Mouse (Mus musculus) cerebellum, adult 11-12 months (tissue): ENCODE measurements around the gene Tnnt3.

Source experiments
- DNase-seq: peaks from one replicate; pipeline ENCODE4 v3.0.0; 2022

The Tnnt3 gene

GRCm38 (mm10) chr7:142545967-142546366 is 47.3 kb downstream of the Tnnt3 start:
- DNase-seq: no peak

DNA sequence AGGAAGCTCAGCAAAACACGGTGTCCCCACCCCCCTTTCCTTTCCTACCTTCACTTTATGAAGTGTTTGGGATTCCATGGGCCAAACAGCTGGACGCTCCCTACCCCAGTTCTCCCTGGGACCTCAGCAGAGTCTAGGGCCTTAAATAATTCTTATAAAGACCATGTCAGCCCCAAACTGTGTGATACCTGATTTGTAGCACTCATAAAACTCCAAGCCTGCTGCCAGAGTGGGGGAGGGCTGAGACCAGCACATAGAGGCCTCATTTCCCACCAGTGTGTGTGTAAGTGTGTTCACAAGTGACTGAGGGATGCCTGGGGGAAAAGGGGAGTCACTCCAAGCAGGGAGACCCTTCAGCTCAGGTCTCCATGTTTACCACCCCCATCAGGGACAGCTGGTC is 49.2 kb downstream of the Tnnt3 start:
- DNase-seq: peak; percentile 15

DNA sequence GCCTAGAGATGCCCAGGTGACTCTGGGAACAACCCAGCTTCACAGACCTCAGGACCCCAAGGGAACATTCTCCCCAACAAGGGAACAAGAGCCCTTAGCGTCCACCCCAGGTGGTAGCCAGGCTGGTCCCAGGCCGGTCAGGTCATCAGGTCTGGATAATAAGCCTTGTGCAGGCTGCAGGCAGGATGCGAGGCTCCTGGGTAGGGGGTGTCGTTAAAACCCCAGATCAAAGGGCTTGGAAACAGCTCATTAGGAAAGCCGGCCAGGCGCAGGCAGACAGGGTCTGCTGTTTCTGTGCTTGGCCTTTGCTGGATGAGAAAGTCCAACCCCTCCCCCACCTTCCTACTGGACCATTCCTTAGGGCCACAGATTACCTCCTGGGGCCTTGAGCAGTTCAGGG is 50.1 kb downstream of the Tnnt3 start:
- no peak for DNase-seq

DNA sequence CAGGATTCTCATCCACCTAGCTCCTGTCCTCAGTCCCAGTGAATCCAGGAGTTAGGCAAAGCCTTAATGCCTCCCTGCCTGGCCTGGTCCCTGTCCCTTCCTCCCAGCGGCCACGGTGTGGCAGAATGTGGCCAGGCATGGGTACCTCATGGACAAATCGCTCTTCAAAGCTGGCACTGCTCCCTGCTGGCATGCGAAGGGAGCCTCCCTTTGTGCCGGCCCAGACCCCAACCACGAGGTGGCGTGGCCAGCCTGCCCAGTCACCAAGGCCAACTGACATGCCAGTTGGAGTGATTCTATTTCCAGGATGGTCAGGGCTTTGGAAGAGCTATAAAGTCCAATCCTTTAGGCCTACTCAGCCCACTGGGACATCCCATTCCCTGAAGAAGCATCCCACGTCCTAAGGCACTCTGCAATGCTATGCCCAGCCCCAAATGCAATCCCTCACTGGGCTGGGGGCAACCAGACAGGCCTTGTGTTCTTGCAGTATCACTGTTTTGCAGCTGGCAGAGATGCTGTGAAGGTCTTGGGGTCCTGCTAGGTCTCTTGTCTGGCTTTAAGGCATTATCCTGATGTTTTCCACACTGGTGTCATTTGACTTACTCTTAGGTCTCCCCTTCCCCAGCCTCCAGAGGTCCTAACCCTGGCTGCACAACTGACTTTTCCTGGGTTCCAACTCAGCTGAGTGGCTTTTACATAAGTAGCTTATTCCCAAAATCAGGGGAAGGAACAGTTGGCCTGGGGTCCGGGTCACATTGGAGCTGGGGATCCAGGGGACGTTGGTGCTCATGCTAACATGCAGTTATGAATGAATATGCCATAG is 51.5 kb downstream of the Tnnt3 start:
- DNase-seq: peak; percentile 91

- no peak for DNase-seq
Measured at GRCm38 (mm10) chr7:142550935-142551373, 52.3 kb downstream of the Tnnt3 start.

- DNase-seq: no peak
Measured at GRCm38 (mm10) chr7:142551691-142552090, 53.1 kb downstream of the Tnnt3 start.

- no peak for DNase-seq
Measured at GRCm38 (mm10) chr7:142552591-142553416, 54.2 kb downstream of the Tnnt3 start.

GRCm38 (mm10) chr7:142553417-142554335 is 55.0 kb downstream of the Tnnt3 start:
- no peak for DNase-seq

GRCm38 (mm10) chr7:142554625-142555024 is 56.0 kb downstream of the Tnnt3 start:
- no peak for DNase-seq

- no peak for DNase-seq
Measured at GRCm38 (mm10) chr7:142555366-142556088, 56.9 kb downstream of the Tnnt3 start.

GRCm38 (mm10) chr7:142556089-142556476 is 57.4 kb downstream of the Tnnt3 start:
- no peak for DNase-seq

GRCm38 (mm10) chr7:142557696-142558095 is 59.1 kb downstream of the Tnnt3 start:
- DNase-seq: no peak

DNA sequence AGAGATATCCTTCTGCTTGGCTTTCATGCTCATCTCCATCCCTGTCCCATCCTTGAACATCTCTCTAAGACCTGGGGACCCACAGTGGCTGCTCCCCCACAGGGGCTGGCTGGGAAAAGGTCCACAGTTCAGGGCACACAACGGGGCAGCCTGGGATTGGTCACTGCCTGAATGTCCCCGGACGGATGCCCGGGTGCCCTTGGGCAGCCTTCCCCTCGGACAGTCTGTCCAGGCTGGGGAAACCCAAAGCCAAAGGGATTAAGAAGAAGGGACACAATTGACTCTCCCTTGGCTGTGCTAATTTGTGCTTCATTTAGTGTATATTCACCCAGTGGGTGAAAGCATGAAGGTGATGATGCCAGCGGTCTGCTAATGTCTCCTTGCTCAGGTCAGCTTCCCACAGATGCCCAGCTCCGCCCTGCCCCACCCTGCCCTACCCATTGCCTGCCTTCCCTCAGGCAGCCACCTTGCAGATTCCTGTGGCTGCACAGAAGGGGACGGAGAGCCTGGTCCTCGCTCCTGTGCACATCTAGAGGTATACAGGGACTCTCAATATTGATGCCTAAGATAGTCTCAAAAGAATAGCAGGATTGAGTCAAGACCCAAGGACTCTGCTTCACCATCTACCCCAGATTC is 60.0 kb downstream of the Tnnt3 start:
- no peak for DNase-seq

GRCm38 (mm10) chr7:142559651-142560175 is 61.1 kb downstream of the Tnnt3 start:
- DNase-seq: no peak

DNA sequence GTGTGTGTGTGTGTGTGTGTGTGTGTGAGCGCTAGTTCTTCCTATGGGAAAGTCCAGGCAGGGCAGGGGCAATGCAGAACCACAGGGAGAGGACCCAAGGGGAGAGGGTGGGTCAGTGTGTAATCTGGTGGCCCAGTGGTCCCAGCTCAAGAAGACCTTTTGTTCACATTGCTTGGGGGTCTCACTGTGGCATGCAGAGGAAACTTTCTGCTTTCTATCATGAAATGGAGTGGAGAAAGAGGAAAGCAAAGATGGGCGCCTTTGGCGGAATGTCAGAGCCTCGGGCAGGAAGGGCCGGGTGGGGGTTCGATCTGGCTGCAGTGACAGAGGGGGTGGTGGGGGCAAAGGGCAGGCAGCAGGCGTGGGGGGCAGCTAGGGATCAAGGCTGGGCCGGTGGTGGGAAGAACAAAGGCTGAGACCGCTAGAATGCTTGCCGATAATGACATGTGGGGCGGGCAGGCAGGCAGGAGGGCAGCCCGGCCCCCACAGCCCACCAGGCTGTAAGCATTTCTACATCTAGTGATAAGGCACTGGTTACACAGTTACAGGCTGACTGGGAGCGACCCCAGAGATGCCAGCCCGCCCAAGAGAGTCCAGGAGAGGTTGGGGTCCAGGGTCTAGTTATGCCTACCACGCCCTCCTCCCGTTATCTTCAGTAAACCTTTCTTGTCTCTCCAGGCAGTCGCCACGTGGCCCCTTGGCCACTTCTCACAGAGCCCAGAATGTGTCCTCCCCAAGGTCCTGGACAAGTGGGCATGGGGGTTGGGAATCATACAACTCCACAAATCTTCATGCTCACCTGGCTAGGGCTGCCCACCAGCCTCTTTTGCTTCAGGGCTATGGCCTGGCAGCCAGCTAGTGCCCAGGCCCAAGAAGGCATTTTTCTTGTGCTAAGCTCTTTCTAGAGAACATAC is 62.6 kb downstream of the Tnnt3 start:
- no peak for DNase-seq

DNA sequence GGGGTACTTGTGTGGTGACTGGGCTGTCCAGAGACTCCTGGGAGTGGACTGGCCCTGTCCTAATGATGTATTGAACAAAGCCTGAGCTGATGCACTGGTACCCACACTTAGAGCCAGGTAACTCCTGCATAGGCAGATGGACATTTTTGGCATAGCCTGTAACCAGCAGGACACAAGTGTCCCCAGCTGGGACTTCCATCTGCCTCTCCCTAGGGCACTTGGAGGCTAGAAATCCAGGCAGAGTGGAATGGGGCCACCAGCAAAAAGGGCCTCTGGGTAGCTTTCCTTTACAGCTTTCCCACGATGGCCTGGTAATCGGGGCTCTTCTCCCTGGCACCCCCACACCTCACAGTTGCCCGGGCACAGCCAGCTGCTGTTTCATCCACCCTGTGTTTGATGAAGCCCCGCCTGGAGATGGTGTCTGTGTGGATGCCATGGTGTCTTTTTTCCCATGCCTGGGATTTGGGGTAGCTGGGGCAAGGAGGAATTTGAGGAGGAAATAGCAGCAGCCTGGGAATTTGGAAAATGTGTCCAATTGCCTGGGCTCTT is 63.3 kb downstream of the Tnnt3 start:
- peak; percentile 96 for DNase-seq

DNA sequence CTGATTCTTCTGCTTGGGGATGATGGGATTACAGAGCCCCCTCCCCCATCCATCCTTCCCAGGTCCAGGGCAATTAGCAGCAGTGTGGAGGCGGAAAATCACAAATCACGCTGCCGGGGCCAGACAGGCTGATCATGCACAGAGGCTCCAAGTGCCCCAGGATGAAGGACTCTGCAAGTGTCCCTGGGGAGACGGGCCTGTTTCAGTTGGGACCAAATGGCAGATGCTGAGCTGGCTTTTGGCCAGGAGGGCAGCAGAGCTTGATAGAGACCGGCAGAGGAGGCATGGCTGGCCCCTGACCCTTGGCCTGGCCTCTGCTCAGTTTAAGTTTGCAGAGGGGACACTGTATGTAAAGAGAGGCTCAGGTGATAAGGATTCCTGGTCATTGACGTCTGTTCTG is 64.5 kb downstream of the Tnnt3 start:
- peak; percentile 77 for DNase-seq

DNA sequence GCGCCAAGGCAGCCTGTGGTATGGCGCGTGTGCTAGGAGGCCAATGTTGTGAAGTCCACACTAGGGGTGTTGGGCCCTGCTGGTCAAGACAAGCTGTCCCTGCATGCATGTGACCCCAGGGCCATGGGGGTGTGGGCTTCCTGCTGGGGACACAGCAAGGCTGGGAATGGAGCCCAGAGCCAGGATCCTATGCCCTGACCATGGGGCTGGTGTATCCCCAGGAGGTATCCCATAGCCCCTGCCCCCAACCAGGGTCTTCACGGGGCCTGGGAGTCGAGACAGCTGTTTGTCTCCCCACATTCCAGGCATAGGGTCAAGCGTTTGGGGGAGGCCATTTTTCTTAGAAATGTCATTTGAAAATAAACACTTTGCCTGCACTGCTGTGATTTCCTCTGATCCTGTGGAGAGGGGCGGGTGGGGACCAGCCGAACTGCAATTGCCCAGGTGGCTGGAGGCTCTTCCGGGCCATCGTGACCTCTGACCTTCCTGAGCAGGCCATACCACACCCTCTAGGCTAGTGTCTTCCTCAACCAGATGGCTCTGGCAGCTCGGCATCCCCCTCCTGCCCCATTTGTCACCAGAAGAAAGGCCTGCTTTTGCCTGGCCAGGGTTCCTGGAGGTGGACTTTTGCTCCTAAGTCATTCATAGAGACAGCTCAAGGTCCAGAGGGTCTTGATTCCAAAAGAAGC is 66.5 kb downstream of the Tnnt3 start:
- peak; percentile 63 for DNase-seq
